Mouse (Mus musculus): Measurements from ENCODE around the gene Mlycd.
A peak's percentile ranks its signal among the peaks of the same experiment; 100 is the strongest.

Mlycd gene

DNA sequence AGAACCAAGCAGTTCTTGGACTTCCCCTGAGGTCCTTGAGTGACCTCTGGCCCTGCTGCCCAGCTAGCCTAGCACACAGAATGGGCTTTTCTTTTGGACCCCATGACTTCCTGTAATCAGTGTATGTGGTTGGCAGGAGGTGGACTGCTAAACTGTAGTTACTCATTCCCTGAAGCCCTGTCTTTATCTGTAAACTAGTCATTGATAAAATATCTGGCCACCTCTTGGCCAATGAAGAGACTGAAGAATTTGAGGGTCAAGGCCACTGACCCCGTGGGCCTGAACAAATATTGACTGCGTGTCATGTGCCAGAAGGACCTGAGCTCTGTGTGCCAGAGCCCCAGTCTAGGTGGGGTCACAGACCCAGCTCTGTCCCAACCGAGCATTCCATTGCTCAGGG, 37.7 kb downstream of the Mlycd start:
- no peak for DNase-seq (ENCODE audit: low read depth, low spot score)

DNA sequence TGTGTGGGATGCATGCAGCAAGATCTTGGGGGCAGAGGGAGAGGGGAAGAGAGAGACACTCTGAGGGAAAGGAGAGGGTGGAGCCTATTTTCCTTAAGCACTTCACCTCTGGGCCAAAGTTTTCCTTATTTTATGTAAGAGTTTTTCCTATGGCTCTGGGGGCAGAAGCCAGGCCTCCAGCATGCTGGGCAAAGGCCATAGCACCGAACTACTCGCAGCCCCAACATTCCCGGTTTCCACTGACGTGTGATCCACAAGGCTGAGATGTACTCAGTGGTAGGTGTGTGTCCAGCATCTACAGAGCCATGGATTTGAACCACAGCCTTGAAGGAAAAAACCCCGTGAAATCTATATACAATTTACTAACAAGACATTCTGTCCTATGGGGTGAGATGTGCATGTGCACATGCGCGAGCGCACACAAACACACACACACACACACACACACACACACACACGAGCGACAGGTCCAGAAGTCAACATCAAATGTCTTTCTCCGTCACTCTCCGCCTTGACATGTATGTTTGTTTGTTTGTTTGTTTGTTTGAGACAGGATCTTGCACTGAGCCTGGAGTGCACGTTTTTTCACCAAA, 39.0 kb downstream of the Mlycd start, which contains the start of gene Osgin1:
Gene Osgin1 (plus strand): TSS at position 543 of the 593 bp plus-strand sequence.
- DNase-seq (ENCODE audit: low read depth, low spot score): no peak

DNA sequence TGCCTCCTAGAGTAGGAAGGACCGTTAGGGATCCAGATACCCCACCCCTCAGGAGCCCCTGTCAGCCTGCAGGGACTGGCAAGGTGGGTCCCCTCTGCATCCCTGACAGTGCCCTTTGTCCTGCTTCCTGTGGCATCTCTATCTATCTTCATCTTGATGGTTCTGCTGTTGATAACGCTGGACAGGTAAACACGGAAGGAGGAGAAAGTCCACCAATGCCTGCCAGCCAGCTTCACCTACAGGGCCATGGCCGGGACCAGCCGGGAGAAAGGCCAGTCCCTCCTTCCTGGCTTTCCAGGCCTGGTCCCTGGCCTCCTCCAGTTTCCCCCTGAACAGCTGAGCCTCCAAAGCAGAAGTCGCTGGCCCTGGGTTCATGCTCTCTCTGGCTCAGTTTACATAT, 39.9 kb downstream of the Mlycd start:
- no peak for DNase-seq (ENCODE audit: low read depth, low spot score)

DNA sequence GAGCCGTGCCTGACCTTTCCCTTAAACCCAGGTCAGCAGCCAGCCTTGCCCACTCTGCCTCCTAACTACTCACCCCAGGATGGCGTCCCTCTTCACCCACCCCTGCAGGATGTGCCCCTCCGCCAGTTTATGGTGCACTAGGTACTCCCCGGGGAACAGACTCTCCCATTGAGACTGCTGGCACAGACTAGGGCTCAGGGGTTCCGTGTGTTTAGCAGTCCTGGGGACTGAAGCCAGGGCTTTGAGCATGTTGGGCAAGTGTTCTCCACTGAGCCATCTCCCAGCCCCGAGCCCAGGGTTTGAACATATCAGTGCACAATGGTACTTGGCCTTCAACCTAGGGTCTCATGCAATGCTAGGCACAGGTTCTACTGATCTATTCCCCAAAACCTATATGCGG, 40.8 kb downstream of the Mlycd start:
- DNase-seq (ENCODE audit: low read depth, low spot score): no peak

DNA sequence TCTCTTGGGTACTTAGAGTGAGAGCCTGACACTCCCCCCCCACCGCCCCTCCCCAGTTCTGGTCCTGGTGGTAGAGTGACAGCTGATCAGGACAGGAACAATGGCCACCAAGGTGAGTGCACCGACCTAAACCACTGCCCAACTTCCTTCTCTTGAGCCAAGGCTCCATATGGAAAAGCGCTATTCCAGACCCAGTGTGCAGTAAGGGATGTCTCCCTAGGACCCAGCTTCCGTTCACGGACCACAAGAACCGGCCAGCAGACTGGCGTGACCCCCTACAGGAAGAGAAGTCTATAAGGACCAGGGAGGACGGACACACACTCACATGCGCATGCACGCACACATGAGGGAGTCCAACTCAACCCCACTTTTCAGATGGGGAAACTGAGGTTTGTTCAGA, 41.7 kb downstream of the Mlycd start:
- no peak for DNase-seq (ENCODE audit: low read depth, low spot score)

DNA sequence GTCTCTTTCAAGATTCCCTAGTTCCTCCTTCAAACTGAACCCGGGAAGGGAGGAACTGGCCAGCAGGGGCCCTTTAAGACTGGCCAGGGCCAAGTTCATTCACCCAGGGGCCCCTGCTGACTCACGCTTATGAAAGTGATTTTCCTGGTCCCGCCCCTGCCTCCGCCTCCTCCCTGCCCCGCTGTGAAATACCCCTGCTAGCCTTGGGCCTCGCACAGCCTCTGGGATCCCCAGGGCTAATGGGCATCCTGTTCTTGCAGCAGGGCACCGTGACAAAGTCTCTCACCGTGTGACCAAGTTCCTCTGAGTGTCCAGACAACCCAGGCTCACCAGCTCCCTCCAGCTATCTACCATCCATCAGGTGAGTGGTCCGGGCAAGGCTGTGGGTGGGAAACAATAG, 42.3 kb downstream of the Mlycd start:
- DNase-seq (ENCODE audit: low read depth, low spot score): no peak

GRCm38 (mm10) chr8:119437506-119437905, 42.8 kb downstream of the Mlycd start:
- no peak for DNase-seq (ENCODE audit: low read depth, low spot score)

- DNase-seq (ENCODE audit: low read depth, low spot score): no peak
Measured at GRCm38 (mm10) chr8:119438876-119439275, 44.2 kb downstream of the Mlycd start.

- DNase-seq (ENCODE audit: low read depth, low spot score): no peak
Measured at GRCm38 (mm10) chr8:119439424-119439823, 44.7 kb downstream of the Mlycd start.

DNA sequence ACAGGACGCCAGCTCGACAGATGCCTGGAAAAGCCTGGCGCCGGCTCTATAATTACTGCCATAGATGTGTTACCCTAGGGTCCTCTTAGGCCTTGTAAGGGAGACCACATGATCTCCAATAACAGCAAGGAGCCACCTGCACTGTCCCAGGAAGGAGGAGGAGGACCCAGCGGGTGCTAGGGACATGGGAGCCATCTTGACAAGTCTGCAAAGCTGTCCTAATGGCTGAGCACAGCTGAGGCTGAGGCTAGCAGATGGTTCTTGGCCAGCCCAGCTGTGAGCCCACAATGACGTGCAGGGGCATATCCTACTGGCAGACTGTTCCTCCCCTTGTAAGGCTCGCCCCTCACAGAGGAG, 45.2 kb downstream of the Mlycd start:
- no peak for DNase-seq (ENCODE audit: low read depth, low spot score)

- peak; percentile 58 for DNase-seq (ENCODE audit: low read depth, low spot score)
Measured at GRCm38 (mm10) chr8:119440250-119440951, 45.7 kb downstream of the Mlycd start.

- no peak for DNase-seq (ENCODE audit: low read depth, low spot score)
Measured at GRCm38 (mm10) chr8:119440952-119441270, 46.2 kb downstream of the Mlycd start.

DNA sequence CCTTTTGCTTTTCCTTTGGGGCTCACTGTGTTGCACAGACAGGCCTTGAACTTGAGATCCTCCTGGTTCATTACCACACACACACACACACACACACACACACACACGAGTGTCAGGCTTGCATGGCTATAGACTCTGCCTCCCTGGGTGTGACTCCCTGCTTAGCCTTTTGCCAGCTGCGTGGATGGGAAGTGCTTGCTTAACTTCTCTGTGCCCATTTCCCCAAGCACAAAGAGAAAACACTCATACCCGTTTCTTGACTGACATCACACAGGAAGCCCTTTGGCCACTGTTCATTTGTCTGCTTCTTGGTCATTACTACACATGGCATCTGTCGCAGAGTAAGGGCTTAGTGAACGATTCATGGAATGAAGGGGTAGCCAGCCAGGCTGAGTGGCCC, 47.3 kb downstream of the Mlycd start:
- DNase-seq (ENCODE audit: low read depth, low spot score): no peak

- DNase-seq (ENCODE audit: low read depth, low spot score): no peak
Measured at GRCm38 (mm10) chr8:119442970-119443369, 48.3 kb downstream of the Mlycd start.

DNA sequence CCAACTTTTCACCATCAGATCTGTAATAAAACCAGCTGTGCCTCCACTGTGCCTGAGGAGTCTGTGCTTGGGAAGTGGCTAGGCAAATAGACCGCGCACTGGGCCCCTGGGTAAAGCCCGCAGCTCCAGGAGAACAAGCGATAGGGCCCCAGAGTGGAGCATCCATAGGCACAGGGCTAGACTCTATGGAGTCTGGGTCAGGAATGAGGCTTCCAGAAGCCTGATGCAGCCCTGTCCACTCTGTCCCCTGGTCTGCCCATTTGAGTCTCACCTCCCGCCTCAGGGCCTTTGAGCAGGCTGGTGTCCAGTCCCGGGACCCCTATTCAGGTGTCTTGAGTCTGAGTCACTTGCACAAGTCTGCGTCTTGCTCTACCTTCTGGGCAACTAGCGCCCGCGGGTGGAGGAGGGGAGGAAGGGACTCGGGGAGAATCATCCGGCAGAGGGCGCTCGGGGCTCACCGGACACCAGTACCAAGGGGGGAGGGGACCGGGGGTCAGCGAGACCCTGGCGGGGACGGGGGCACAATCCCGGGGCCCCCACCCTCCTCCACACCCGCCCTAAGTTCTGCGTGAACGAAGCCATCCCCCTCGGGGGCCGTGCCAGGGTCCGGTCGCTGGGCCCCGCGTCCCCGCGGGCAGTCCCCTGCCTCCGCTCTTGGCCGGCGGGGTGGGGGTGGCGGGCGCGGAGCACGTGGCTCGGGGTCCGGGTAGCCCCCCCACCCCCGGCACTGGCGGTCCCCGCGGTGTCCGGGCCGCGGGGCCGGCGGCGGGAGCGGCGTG, 51.7 kb downstream of the Mlycd start, which contains the start of gene Necab2:
Gene Necab2 (plus strand): TSS at position 509 of the 779 bp plus-strand sequence.
- peak; percentile 40 for DNase-seq (ENCODE audit: low read depth, low spot score)

- no peak for DNase-seq (ENCODE audit: low read depth, low spot score)
Measured at GRCm38 (mm10) chr8:119446990-119447780, 52.5 kb downstream of the Mlycd start.

- DNase-seq (ENCODE audit: low read depth, low spot score): no peak
Measured at GRCm38 (mm10) chr8:119447781-119448170, 53.1 kb downstream of the Mlycd start.

GRCm38 (mm10) chr8:119449627-119450026, 54.9 kb downstream of the Mlycd start:
- no peak for DNase-seq (ENCODE audit: low read depth, low spot score)

DNA sequence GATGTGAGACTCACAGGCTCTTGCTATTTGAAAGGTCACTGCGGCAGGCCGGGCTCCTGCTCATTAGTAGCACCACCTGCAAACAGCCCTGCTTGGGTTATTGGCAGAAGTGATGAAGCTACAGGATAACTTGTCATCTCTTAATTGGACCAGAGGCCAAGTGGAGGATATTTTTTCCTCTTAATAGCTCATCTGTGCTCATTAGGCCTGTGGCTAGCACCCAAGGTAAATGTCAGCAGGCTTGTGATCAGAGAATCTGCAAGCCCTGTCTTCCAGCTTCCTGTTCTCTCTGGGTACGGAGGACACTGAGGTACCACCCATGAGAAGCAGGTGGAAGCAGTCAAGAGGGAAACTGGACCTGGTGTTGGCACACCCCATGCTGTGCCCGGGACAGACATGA, 56.5 kb downstream of the Mlycd start:
- no peak for DNase-seq (ENCODE audit: low read depth, low spot score)

GRCm38 (mm10) chr8:119452919-119453318, 58.2 kb downstream of the Mlycd start:
- no peak for DNase-seq (ENCODE audit: low read depth, low spot score)

GRCm38 (mm10) chr8:119456045-119456444, 61.4 kb downstream of the Mlycd start:
- DNase-seq (ENCODE audit: low read depth, low spot score): no peak

GRCm38 (mm10) chr8:119459724-119460123, 65.0 kb downstream of the Mlycd start:
- DNase-seq (ENCODE audit: low read depth, low spot score): no peak
